Mouse (Mus musculus) heart, embryonic 12.5 days (tissue): ENCODE measurements around the gene Kctd15. TPM values are rescaled to one million over a fixed set of nuclear protein-coding genes. Genes with fewer than 3 reads are reported as not detected.

Experiments
- ATAC-seq: fragments of 200-750 bp; cut with Nextera tagmentation; 2 replicates; pipeline ENCODE4 v1.8.0; 2017; ENCODE audit warnings: moderate TSS enrichment, moderate library complexity; ENCODE audit not compliant: insufficient number of reproducible peaks, low FRiP score
- H3K27ac ChIP-seq: fragments of 300-500 bp; sonication (generic); 2 replicates; pipeline ENCODE4 v1.5.1; 2016; ENCODE audit warnings: mild to moderate bottlenecking, moderate library complexity; ENCODE audit not compliant: poor library complexity, severe bottlenecking
- H3K27me3 ChIP-seq: fragments of 300-500 bp; sonication (generic); replicated peaks from 2 replicates; pipeline ENCODE4 v1.6.1; 2016; ENCODE audit warnings: mild to moderate bottlenecking, moderate library complexity
- H3K36me3 ChIP-seq: fragments of 300-500 bp; sonication (generic); 2 replicates; pipeline ENCODE4 v1.6.1; 2016; ENCODE audit warnings: mild to moderate bottlenecking, moderate library complexity
- H3K4me1 ChIP-seq: fragments of 300-500 bp; sonication (generic); replicated peaks from 2 replicates; pipeline ENCODE4 v1.6.1; 2016; ENCODE audit warnings: mild to moderate bottlenecking
- H3K4me2 ChIP-seq: fragments of 300-500 bp; sonication (generic); 2 replicates; pipeline ENCODE4 v1.6.1; 2016; ENCODE audit warnings: mild to moderate bottlenecking, moderate library complexity
- H3K4me3 ChIP-seq: fragments of 300-500 bp; sonication (generic); 2 replicates; pipeline ENCODE4 v1.5.1; 2016; ENCODE audit warnings: mild to moderate bottlenecking
- H3K9ac ChIP-seq: fragments of 300-500 bp; sonication (generic); 2 replicates; pipeline ENCODE4 v1.6.1; 2016; ENCODE audit warnings: mild to moderate bottlenecking, moderate library complexity
- H3K9me3 ChIP-seq: fragments of 300-500 bp; sonication (generic); replicated peaks from 2 replicates; pipeline ENCODE4 v1.6.1; 2016; ENCODE audit warnings: mild to moderate bottlenecking, moderate library complexity
- WGBS: fragments of 180-500 bp; shearing (Covaris S2); methylation state at CpG from one replicate; pipeline ENCODE4 v1.1.7; 2016; 5-methylcytosine and 5-hydroxymethylcytosine counted together
- polyA plus RNA-seq: library from polyadenylated mRNA; unstranded; fragments of >200 nt; fragmentation: Nextera tagmentation; extraction: Ambion mirVana; gene quantifications from 2 replicates; pipeline ENCODE4 v1.2.1, GENCODE M21; 2016

The Kctd15 gene
- polyA plus RNA-seq, 1 experiment from 2014 or later, result 9.1 TPM

- no peak for ATAC-seq
- H3K4me1 ChIP-seq, result peaks cover 18% of the 10 kb centered on the region
- H3K27ac ChIP-seq, result no peak overlapping the region
- H3K4me2 ChIP-seq, result no peak overlapping the region
- H3K9me3 ChIP-seq, result no peaks in the 10 kb centered on the region
- no peaks in the 10 kb centered on the region for H3K36me3 ChIP-seq
- no peak overlapping the region for H3K9ac ChIP-seq
- H3K27me3 ChIP-seq, result peaks cover 38% of the 10 kb centered on the region
- 37% methylated on average over 7 of the region's 7 CpGs for WGBS
- no peak overlapping the region for H3K4me3 ChIP-seq
Observed at GRCm38 (mm10) chr7:34685801-34686200, 29.3 kb upstream of the Kctd15 start.

DNA sequence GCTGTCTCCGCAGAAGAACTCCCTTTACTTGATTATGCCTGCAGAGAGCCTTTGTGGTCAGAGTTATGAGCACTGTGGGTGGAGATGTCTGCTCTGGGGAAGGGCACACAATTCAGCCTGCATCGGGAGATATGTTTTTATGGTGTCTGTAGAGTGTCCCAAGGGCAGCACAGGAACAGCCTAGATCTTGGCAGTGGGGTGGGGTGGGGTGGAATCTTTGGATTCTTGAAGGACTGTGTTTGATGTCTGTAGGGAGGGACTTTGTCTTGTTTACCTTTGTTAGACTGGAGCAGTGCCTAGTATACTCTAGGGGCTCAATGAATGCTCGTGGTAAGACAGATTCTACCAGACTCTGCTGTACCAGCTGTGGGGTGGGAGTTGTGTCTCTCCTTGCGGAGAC, 28.6 kb upstream of the Kctd15 start:
- peaks cover 38% of the 10 kb centered on the region for H3K27me3 ChIP-seq
- no peaks in the 10 kb centered on the region for H3K9me3 ChIP-seq
- no peak overlapping the region for H3K4me3 ChIP-seq
- peaks cover 16% of the 10 kb centered on the region for H3K4me1 ChIP-seq
- no peak overlapping the region for H3K27ac ChIP-seq
- H3K9ac ChIP-seq, result no peak overlapping the region
- H3K36me3 ChIP-seq, result no peaks in the 10 kb centered on the region
- H3K4me2 ChIP-seq, result no peak overlapping the region
- no peak for ATAC-seq
- 54% methylated on average over 4 of the region's 4 CpGs for WGBS

- no peaks in the 10 kb centered on the region for H3K36me3 ChIP-seq
- H3K4me1 ChIP-seq, result 0 out of 2 replicates have a peak, but pooled peaks cover 7% of the 10 kb centered on the region
- ATAC-seq, result no peak
- no peak overlapping the region for H3K9ac ChIP-seq
- H3K9me3 ChIP-seq, result no peaks in the 10 kb centered on the region
- no peak overlapping the region for H3K4me3 ChIP-seq
- peaks cover 20% of the 10 kb centered on the region for H3K27me3 ChIP-seq
- H3K27ac ChIP-seq, result no peak overlapping the region
- H3K4me2 ChIP-seq, result no peak overlapping the region
- WGBS, result 28% methylated on average over 15 of the region's 15 CpGs
Observed at GRCm38 (mm10) chr7:34680771-34681421, 24.4 kb upstream of the Kctd15 start.

DNA sequence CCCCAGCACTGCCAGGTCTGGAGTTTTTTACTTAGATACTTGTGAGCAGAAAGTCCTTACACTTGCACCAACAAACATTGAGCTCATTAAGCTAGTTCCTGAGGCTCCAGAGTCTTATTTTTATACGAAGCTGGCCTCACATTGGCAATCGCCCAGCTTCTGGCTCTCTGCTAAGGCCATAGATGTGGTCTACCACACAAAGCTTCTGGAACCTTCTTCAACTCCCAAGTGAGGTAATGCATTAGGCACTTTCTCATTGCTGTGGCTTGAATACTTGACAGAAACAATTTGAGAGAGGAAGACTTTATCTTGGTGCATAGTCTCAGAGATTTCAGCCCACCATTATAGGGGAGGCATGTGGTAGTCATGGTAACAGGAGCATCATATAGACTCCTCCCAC, 23.4 kb upstream of the Kctd15 start:
- Histone ChIP-seq H3K27ac (no peak overlapping the region), H3K9ac (no peak overlapping the region), H3K9me3 (no peaks in the 10 kb centered on the region), H3K27me3 (peaks cover 22% of the 10 kb centered on the region), H3K36me3 (no peaks in the 10 kb centered on the region), H3K4me2 (no peak overlapping the region), H3K4me3 (no peak overlapping the region), H3K4me1 (peaks cover 18% of the 10 kb centered on the region; the same call in 1 of the 2 replicates)
- no peak for ATAC-seq
- WGBS, result 63% methylated on average over 2 of the region's 2 CpGs

DNA sequence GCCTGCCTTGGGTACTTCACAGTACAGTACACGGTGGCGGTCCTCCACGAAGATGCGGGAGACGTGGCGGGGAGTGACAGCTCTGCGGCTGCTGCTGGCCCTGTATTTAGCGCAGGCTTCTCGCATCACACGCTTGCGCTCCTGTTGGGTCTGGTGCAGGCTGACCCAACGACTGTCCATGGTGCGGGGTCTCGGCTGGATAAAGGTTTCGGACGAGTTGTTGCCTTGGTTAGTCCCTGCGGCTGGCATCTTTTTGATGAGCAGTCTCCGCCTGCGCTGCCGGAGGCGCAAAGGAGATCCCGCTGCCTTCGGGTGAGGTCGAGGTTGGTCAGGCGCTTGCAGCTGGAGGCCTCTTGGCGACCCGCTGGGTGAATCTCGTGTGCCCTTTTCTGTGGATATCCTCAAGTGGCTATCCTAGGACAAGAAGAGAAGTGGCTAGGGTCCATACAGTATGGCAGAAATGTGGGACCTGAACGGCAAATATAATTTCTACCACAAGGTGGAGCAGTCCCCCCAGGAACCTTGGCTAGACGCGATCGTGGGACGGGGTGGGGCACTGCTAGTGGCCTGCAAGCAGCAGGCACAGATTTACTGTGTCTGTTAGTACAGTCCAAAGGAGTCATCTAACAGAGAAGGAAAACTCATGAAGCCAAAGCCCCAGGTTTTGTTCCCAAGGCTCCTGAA, 19.4 kb upstream of the Kctd15 start:
- H3K4me3 ChIP-seq, result peak overlapping the region; percentile 39
- H3K4me1 ChIP-seq, result peaks cover 18% of the 10 kb centered on the region; the same call in 1 of the 2 replicates
- no peaks in the 10 kb centered on the region for H3K36me3 ChIP-seq
- WGBS, result 7% methylated on average over 33 of the region's 33 CpGs
- ATAC-seq, result peak; percentile 27; the same call in 1 of the 2 replicates
- peak overlapping the region; percentile 56 for H3K4me2 ChIP-seq
- H3K9ac ChIP-seq, result no peak overlapping the region
- no peaks in the 10 kb centered on the region for H3K9me3 ChIP-seq
- H3K27ac ChIP-seq, result no peak overlapping the region
- H3K27me3 ChIP-seq, result peaks cover 41% of the 10 kb centered on the region

DNA sequence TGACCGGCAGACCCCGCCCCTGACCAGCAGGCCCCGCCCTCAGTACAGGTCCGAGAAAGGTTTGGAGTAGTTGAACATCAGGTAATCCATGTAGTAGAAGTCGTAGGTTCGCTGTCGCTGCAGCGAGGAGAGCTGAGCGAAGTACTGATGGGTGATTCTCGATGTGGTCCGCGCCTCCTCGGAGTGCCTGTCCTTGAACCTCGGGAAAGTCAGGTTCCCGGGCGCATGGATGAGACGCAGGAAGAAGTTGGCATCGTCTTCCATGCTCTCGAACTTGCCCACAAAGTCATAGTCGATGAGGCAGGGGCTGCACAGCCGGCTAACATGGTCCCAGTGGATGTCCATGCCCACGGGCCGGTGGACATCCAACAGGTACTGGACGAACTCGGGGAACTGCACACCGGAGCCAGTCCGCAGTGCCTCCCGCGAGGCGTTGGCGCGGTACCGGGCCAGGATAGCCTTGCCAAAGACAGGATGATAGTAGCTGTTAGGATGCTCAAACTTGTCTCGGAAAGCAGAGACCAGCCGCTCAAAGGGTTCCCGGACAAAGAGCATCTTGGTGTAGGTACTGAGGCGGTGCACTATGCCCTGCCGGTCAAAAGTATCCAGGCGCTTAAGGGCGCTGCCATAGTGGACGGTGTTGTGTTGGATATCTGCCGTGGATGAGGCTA, 18.7 kb upstream of the Kctd15 start:
- ATAC-seq, result no peak
- peaks cover 39% of the 10 kb centered on the region for H3K27me3 ChIP-seq
- WGBS, result 13% methylated on average over 42 of the region's 42 CpGs
- no peaks in the 10 kb centered on the region for H3K9me3 ChIP-seq
- H3K4me2 ChIP-seq, result peak overlapping the region; percentile 56
- H3K4me3 ChIP-seq, result peak overlapping the region; percentile 39
- H3K9ac ChIP-seq, result no peak overlapping the region; the same call in 1 of the 2 replicates
- H3K36me3 ChIP-seq, result no peaks in the 10 kb centered on the region
- H3K27ac ChIP-seq, result no peak overlapping the region
- H3K4me1 ChIP-seq, result peaks cover 13% of the 10 kb centered on the region; the same call in 1 of the 2 replicates

- H3K27ac ChIP-seq, result no peak overlapping the region
- H3K9me3 ChIP-seq, result no peaks in the 10 kb centered on the region
- no peak overlapping the region for H3K9ac ChIP-seq
- WGBS, result 62% methylated on average over 4 of the region's 4 CpGs
- H3K27me3 ChIP-seq, result peaks cover 39% of the 10 kb centered on the region
- no peak for ATAC-seq
- peaks cover 18% of the 10 kb centered on the region; the same call in 1 of the 2 replicates for H3K4me1 ChIP-seq
- H3K36me3 ChIP-seq, result no peaks in the 10 kb centered on the region
- no peak overlapping the region for H3K4me2 ChIP-seq
- H3K4me3 ChIP-seq, result no peak overlapping the region
Observed at GRCm38 (mm10) chr7:34672916-34673315, 16.4 kb upstream of the Kctd15 start.

GRCm38 (mm10) chr7:34671911-34672310, 15.4 kb upstream of the Kctd15 start:
- no peaks in the 10 kb centered on the region for H3K9me3 ChIP-seq
- ATAC-seq, result peak; percentile 31; the same call in 1 of the 2 replicates
- WGBS, result 2% methylated on average over 6 of the region's 6 CpGs

GRCm38 (mm10) chr7:34670778-34671177, 14.2 kb upstream of the Kctd15 start:
- Histone ChIP-seq H3K9ac (no peak overlapping the region), H3K4me1 (peaks cover 15% of the 10 kb centered on the region; the same call in 1 of the 2 replicates), H3K27me3 (peaks cover 36% of the 10 kb centered on the region), H3K36me3 (no peaks in the 10 kb centered on the region), H3K27ac (no peak overlapping the region), H3K4me2 (no peak overlapping the region), H3K4me3 (no peak overlapping the region), H3K9me3 (peaks cover 5% of the 10 kb centered on the region; the same call in 1 of the 2 replicates)
- ATAC-seq, result no peak
- 53% methylated on average over 3 of the region's 3 CpGs for WGBS

More at GRCm38 (mm10) chr7:34671911-34672310, 15.4 kb upstream of the Kctd15 start:
- Histone ChIP-seq H3K27ac (no peak overlapping the region), H3K4me2 (no peak overlapping the region), H3K9ac (no peak overlapping the region), H3K4me3 (no peak overlapping the region), H3K36me3 (no peaks in the 10 kb centered on the region), H3K27me3 (peaks cover 39% of the 10 kb centered on the region), H3K4me1 (peaks cover 18% of the 10 kb centered on the region; the same call in 1 of the 2 replicates)

GRCm38 (mm10) chr7:34669336-34669735, 12.8 kb upstream of the Kctd15 start:
- H3K27me3 ChIP-seq, result peaks cover 22% of the 10 kb centered on the region
- peaks cover 5% of the 10 kb centered on the region; the same call in 1 of the 2 replicates for H3K9me3 ChIP-seq
- no peak overlapping the region for H3K27ac ChIP-seq
- H3K4me2 ChIP-seq, result peak overlapping the region; percentile 31
- H3K4me1 ChIP-seq, result peaks cover 5% of the 10 kb centered on the region; the same call in 1 of the 2 replicates
- H3K4me3 ChIP-seq, result no peak overlapping the region
- no peak for ATAC-seq
- H3K36me3 ChIP-seq, result no peaks in the 10 kb centered on the region
- H3K9ac ChIP-seq, result peak overlapping the region; percentile 10; the same call in 1 of the 2 replicates
- WGBS, result 11% methylated on average over 9 of the region's 9 CpGs

- ATAC-seq, result no peak
- H3K4me1 ChIP-seq, result peaks cover 5% of the 10 kb centered on the region; the same call in 1 of the 2 replicates
Observed at GRCm38 (mm10) chr7:34667874-34668273, 11.3 kb upstream of the Kctd15 start.

More at GRCm38 (mm10) chr7:34667874-34668273, 11.3 kb upstream of the Kctd15 start:
- Histone ChIP-seq H3K27ac (no peak overlapping the region), H3K9ac (no peak overlapping the region), H3K9me3 (peaks cover 5% of the 10 kb centered on the region; the same call in 1 of the 2 replicates), H3K27me3 (peaks cover 7% of the 10 kb centered on the region), H3K4me2 (no peak overlapping the region), H3K36me3 (no peaks in the 10 kb centered on the region), H3K4me3 (no peak overlapping the region)
- 84% methylated on average over 16 of the region's 16 CpGs for WGBS
